Mouse (Mus musculus) ZHBTc4 (cell line): ENCODE data around the gene Eps15l1.
A peak's percentile ranks its signal among the peaks of the same experiment; 100 is the strongest.

Experiments
- DNase-seq: peaks from one replicate; pipeline ENCODE4 v3.0.0-alpha.2; 2011; ENCODE audit warnings: low read depth, low spot score

Eps15l1 gene

GRCm38 (mm10) chr8:72421362-72422335 is at the start of gene Eps15l1:
TSS of gene Eps15l1 (minus strand) at chr8:72421460.
- peak; percentile 100 for DNase-seq

DNA sequence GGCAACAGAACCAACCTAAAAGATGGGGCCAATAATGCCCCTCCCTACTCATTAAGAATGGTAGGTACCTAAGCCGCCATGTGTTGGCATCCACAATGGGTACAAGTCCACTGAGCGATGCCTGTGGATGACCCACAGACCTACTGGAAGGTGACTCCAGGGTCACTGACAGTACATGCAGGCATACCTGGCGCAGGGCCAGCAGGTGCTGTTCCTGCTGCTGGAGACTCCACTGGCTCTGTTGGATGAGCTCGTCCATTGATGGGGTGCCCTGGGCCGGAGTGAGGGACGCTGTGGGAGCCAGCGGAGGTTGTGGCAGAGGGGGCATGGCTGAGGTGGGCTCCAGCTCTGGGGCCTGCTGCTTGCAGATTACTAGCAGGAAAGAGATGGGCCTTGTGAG is 49.4 kb upstream of the Eps15l1 start:
- DNase-seq, result no peak

DNA sequence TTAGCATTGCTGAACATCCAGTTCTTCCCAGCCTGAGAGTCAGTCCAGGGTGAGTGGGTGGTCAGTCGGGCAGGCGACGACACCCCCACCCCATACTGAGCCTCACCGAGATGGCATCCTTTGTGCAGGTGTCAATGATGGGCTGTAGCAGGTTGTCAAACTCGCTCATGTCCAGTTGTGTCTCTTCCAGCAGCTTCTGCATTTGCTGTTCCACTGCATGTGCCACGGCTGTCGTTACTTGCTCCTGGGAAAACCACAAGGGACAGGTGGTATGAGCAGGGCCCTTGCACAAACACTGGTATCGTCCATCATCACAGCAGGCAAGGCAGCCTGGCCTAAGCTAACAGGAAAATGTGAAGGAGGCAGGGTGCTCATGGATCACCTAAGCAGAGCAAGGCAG is 48.7 kb upstream of the Eps15l1 start:
- no peak for DNase-seq

DNA sequence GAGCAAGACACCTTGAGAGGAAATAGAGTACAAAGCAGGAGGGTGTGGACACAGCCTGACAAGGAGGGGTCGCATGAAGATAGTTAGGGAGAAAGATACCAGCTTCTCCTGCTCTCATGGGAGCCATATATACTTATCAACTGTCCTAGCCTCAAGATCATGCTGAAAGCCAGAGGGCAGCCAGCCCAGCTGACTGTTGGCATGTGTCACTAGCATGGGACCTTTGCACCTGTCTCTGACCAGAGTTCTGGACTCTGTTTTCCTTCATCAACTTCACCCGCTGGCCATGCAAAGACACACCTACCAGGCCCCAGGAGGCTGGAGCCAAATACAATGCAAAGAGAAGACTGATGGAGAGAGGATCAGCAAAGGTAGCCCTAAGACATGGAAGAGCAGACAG is 48.0 kb upstream of the Eps15l1 start:
- no peak for DNase-seq

DNA sequence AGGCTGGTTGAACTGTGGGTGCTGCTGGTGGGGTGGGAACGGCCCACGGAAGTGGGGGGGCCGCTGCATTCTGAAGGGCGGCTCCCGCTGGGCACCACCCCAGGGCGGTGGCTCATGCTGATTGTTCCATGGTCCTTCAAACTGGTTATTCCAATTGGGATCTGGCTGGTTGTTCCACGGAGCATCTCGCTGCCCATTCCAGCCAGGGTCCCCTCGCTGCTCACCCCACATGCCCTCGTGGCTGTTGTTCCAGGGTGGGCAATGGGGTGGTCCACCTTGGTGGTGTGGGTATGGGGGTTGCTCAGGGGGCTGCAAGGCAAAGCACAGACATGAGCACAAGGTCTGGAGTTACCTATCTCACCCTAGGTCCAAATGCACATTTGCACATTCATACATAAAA is 43.0 kb upstream of the Eps15l1 start:
- no peak for DNase-seq

- no peak for DNase-seq
These were observed 38.7 kb upstream of the Eps15l1 start for GRCm38 (mm10) chr8:72459881-72460533.

GRCm38 (mm10) chr8:72458457-72458856 is 37.2 kb upstream of the Eps15l1 start:
- no peak for DNase-seq

DNA sequence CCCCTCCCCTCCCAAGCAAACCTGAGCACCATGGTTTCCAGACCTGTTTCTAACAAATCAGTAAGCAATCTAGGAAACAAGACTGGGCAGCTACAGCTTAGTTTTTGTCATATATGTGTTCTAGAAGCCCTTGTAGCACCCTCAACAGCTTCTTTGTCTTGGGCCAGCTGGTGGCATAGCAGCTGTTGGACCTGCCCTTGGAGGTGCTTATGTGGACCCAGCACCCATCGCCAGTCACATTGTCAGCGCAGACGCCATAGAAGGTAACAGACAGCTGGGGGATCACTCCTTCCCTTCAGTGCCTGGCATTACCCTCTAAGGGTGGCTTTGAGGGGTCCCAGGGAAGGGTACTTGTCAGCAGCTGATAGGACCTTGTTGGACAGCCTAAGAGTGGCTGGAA is 36.5 kb upstream of the Eps15l1 start:
- DNase-seq, result no peak

- no peak for DNase-seq
These were observed 34.1 kb upstream of the Eps15l1 start for GRCm38 (mm10) chr8:72455317-72455716.

DNA sequence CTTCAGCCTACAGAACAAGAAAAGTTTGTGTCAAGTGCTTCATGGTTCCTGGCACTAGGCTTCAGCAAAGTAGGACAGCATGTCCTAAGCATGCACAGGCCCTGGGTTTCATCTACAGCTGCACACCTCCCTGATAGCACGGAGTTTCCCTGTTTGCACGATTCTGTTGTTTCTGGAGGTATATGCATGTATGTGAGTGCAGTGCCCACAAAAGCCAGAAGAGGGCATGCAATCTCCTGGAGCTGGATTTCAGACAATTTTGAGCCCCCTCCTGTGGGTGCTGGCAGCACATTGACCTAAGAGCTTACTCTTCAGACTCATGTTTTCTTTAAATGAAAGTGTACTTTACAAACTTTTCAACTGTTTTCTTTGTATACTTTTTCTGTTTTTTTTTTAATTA is 32.6 kb upstream of the Eps15l1 start:
- peak; percentile 82 for DNase-seq

- no peak for DNase-seq
These were observed 30.3 kb upstream of the Eps15l1 start for GRCm38 (mm10) chr8:72451516-72451915.

DNA sequence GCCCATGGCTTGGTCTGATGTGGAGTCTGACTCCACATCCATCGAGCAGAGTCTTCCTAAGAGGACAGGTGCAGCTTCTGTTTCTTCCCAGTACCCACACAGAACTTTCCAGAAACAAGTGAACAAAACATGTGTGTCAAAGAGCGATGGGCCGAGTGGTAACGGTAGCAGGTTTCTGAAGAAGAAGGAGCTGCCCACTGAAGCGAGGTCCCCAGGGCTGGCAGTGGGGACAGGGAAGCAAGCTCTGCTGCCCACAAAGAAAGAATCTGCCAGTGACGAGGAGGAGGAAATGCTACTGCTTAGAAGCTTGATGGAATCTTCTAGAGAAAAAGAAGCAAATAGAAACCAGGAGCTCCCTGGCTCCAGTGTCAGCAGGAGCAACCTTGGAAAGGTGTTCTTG is 23.8 kb upstream of the Eps15l1 start:
- DNase-seq, result no peak

GRCm38 (mm10) chr8:72443994-72444350 is 22.7 kb upstream of the Eps15l1 start:
- DNase-seq, result no peak

GRCm38 (mm10) chr8:72443338-72443993 is 22.2 kb upstream of the Eps15l1 start, which contains the start of the genes Calr3 and 1700030K09Rik:
TSS of gene Calr3 (minus strand) at chr8:72443870.
TSS of gene 1700030K09Rik (plus strand) at chr8:72443880.
- peak; percentile 98 for DNase-seq

DNA sequence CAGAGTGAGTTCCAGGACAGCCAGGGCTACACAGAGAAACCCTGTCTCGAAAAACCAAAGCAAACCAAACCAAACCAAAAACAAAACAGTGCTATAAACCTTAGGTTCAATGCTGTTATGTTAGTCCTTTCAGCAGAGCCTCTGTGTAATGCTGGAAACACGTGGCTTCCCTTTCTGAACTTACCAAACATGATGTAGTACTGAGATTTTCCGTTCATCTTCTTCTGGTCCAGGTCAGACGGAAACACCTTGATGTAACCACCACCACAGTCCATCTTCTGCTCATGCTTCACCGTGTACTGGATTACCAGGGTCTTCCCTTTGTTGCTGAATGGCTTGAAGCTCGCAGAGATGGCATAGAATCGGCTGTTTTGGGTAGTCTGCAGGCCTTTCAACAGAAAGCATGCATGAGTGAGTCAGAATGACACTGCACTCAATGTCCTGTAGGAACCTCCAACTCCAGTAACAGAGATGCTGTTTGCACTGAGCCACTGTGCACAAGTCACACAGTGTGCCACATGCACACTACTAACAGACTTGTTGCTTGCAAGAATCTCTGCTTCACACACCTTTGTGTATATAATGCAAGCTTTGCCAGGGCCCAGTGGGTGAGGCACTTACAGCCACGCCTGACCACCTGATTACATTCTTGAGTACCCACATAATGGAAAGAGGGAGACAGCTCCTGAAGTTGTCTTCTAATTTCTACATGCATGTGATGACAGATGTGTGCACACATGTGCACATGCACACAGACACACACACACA is 17.2 kb upstream of the Eps15l1 start:
- no peak for DNase-seq

GRCm38 (mm10) chr8:72434952-72435351 is 13.7 kb upstream of the Eps15l1 start:
- DNase-seq, result no peak

DNA sequence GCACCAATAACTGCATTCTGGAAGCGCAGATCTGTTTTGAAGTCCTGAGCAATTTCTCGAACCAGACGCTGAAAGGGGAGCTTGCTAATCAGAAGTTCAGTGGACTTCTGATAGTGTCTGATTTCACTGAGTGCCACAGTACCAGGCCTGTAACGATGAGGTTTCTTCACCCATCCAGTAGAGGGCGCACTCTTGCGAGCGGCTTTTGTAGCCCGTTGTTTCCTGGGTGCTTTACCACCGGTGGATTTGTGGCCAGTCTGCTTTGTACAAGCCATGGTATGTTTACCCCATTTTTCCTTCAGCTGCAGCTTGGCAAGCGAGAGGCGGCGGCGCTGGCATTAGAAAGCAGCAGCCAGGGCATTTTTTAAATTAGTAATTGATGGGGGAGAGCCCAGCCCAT is 8.4 kb upstream of the Eps15l1 start:
- peak; percentile 60 for DNase-seq

DNA sequence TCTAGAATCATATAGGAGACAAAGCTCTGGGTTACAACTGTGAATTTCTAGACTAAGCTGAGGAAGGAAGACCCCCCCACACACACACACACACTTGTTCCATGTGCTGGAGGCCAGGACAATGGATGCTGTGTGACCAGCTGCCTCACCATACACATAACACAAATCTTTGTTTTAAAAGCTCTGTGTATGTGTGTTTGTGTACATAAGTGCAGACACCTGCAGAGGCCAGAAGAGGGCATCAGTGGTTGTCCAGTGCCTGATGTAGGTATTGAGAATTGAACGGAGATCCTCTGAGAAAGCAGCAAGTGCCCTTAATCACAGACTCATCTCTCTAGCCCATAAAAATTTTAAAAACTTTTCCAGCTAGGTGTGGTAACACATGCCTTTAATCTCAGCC is 1.7 kb upstream of the Eps15l1 start:
- peak; percentile 67 for DNase-seq

- peak; percentile 83 for DNase-seq
These were observed 494 bp downstream of the Eps15l1 start for GRCm38 (mm10) chr8:72420571-72421361.

GRCm38 (mm10) chr8:72418073-72418472 is 3.2 kb downstream of the Eps15l1 start:
- DNase-seq, result no peak

DNA sequence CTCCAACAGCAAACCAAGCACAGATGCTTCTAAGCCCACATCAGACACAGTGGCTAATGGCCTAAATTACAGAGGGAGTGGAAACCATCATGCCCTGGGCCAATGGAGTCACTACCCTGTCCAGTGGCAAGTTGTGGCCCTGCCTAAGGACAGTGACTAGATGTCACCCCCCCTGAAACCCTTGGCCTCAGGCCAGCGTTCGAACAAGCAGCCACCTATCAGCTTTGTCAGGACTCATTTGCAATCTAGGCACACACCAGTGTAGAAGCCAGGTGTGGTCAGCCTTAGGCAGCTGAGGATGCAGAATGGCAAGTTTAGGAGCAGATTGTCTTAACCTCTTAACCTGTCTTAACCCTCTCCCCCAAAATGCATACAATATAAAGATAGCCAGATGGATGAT is 6.0 kb downstream of the Eps15l1 start:
- DNase-seq, result no peak
